Mouse (Mus musculus) T-cell, adult 2 months (primary cell): ENCODE results near the gene Glt6d1.

Experiments
- DNase-seq: peaks from one replicate; pipeline ENCODE4 v3.0.0; 2022; ENCODE audit warnings: low spot score

Gene Glt6d1

DNA sequence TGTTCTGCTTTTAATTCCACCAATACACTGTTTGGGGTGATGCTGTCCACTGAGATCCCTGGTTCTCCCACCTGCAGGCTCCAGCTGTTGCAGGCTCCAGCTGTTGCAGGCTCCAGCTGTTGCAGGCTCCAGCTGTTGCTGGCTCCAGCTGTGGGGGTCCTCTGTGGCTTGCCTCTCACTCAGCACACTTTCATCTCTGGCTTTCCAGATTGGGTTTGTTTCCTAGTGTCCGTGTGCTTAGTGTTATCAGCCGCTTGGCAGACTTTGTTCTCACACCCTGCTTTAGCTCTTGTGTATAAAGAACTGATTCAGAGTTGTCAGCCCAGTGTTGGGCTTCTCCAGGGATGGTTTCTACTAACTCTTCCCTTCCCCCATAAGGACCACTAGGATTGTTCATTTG, 18.0 kb downstream of the Glt6d1 start:
- no peak for DNase-seq

GRCm38 (mm10) chr2:25789092-25789491, 26.6 kb downstream of the Glt6d1 start:
- DNase-seq = no peak

DNA sequence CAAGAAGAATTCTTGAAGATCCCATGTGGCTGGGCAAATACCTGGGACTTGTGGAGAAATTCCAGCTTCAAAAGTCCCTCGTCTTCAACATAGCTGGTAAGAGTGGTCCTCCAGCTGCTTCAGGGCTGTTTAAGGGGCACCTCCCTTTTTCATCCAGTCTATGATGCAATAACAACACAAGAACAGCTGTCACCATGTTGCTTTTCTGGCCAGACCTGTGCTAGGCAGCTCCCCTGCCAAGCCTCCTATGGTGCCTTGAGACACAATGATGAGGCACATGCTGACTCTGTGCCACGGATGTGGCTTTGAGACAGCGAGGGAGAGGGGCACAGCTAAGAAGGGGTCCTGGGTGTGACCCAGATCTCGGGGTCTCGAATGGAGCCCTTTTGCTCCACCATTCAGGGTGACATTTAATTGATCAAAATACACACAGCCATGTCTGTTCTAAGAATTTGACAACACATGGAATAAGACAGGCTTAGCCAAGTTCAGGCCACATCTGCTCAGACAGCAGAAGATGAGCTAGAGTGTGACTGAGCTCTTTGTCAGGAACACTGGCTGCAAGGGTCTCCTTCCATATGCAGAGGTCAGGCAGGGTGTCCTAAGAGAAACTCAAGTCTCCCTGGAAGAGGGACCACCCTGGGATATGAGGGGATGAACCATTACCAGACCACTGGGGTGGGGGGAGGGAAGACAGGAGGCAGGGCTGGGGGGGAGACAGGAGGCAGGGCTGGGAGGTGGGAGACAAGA, 29.9 kb downstream of the Glt6d1 start:
- DNase-seq = no peak

DNA sequence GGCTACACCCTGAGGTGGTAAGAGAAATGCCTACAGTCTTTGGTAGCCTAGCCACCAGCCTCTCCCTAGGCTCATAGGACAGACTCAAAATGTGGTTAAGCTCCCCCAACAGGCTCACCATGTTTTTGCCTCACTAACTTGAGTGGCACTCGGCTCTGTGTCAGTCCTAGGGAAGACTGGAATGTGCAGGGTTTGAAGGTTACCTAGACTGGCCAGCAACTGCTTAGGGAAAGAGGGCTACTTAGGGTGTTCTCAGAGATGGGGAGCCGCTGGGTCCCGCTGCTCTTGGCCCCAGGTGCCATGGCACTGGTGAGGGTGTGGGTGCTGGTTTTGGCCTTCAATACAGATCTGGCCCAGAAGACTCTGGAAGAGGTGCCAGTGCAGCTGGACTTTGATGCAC, 33.7 kb downstream of the Glt6d1 start, which contains the start of gene Gm13539:
Gm13539 (plus strand) TSS at position 301 of the 400 bp plus-strand sequence.
- DNase-seq = no peak

DNA sequence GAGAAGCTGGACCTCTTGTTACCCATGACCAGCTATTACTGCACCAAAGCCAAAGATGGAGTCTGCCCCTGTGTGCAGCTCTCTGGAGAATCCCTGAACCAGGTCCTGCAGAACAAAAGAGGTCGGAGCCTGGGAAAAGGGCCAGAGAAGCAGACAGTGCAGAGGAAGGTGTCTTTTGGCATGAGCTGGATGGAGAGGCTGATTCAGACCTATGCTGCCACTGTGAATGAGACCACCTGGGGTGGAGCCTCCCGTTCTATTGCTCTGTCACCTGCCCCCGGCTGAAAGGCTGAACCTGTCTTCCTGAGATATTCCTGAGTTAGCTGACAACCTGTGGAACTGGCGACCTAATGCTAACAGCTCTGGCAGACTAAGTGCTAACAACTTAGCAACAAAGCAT, 34.7 kb downstream of the Glt6d1 start:
- no peak for DNase-seq

DNA sequence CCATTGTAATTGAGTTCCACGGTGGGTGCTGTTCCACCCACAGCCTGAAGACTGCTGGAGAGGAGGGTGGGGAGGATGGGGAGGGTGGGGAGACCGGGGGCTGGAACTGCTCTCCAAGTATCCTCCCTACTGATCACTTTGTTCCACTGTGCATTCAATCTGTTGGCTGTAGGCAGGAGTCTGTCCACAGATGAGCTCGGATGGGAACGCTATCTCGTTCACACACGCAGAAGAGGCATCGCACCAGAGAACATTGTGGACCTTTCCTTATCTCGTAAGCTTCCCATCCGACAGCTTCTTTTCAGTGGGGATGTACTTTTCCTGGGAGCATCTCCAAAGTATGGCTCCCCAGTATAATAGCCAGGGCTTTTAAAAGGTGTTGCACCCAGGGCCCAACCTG, 36.6 kb downstream of the Glt6d1 start:
- no peak for DNase-seq

- DNase-seq = no peak
Measured at GRCm38 (mm10) chr2:25776717-25777116, 38.9 kb downstream of the Glt6d1 start, which contains the start of gene Lcn11. Lcn11 (plus strand) TSS chr2:25777017.

- no peak for DNase-seq
Measured at GRCm38 (mm10) chr2:25775991-25776390, 39.7 kb downstream of the Glt6d1 start.

- no peak for DNase-seq
Measured at GRCm38 (mm10) chr2:25774640-25775039, 41.0 kb downstream of the Glt6d1 start.

- DNase-seq = no peak
Measured at GRCm38 (mm10) chr2:25773507-25773906, 42.1 kb downstream of the Glt6d1 start.

GRCm38 (mm10) chr2:25767764-25768163, 47.9 kb downstream of the Glt6d1 start:
- DNase-seq = no peak

- DNase-seq = no peak
Measured at GRCm38 (mm10) chr2:25765269-25765668, 50.4 kb downstream of the Glt6d1 start, which contains the start of gene Lcn3. Lcn3 (plus strand) TSS chr2:25765569.

DNA sequence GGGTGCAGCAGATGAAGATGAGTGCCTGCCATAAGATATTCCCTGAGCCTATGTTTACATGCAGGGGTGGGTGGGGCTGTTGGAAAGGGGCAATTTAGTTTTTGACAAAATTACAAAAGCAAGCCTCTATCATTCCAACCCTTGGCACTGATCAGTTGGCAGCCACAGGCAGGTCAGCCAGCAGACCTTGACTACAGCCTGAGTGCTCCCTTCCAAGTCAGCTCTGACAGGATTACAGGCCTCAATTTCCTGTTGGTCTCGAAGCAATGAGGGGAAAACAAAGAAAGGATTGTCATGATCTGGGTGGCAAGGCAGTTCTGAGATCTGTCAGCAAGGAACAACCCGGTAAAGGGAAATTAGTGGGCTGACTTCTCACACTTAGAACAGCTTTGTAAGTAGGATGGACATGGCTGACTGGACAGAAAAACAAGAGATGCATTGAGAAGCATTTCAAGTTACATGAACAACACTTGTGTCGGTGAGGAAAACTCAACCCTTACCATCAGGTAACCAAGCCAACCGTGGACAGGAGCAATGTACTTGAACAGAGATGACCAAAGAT, 57.5 kb downstream of the Glt6d1 start:
- DNase-seq = no peak

DNA sequence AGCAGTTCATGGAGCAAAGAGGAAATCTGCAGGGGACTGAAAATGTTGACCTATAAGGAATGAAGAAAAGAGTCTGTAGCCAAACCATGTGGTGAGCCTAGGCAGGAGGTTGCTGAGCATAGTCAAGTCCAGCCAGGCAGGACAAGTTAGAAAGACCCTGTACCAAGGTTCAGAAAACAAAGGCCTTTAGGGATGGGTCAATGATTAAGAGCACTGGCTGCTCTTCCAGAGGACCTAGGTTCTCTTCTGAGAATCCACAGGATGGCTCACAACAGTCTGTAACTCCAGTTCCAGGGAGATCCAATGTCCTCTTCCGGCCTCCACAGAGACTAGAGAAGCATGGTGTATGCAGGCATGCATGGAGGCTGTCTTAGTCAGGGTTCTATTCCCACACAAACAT, 61.4 kb downstream of the Glt6d1 start:
- no peak for DNase-seq
